Mouse (Mus musculus) heart, postnatal 0 days (tissue): ENCODE data around the gene Sap30l.

ENCODE experiments used
- CTCF ChIP-seq: IDR thresholded peaks from 2 replicates; pipeline ENCODE4 v1.5.1; 2016; ENCODE audit warnings: antibody characterized with exemption, control low read depth, low read depth
- EP300 ChIP-seq: IDR thresholded peaks from 2 replicates; pipeline ENCODE4 v1.6.1; 2016; ENCODE audit warnings: antibody characterized with exemption, low read depth

DNA sequence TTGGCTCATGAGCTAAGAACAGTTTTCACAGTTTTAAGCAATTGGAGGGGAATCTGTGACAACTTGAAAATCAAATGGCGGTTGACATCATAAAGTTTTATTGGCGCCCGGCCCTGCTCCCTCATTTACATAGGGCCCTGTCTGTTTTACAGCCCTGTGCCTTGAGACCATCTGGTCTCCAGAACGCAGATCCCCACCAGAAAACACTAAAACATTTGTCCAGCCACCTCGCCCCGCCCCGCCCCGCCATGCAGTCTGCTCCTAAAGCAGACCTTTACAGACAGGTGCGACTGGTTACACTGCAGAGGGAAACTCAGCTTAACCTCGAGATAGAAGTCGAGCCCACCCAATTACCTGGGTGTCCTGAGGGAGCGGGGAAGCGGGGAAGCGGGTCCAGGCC lies 21.6 kb upstream of the Sap30l start:
- TF ChIP-seq CTCF: no peak
- no peak for TF ChIP-seq EP300
